Mouse (Mus musculus) limb, embryonic 11.5 days (tissue): ENCODE data around the gene Foxd1. TPM values are rescaled to one million over a fixed set of nuclear protein-coding genes. Genes with fewer than 3 reads are reported as not detected.
A peak's percentile ranks its signal among the peaks of the same experiment; 100 is the strongest.

ENCODE experiments used
- ATAC-seq: fragments of 200-750 bp; cut with Nextera tagmentation; 2 replicates; pipeline ENCODE4 v1.8.0; 2017; ENCODE audit warnings: low read depth; ENCODE audit not compliant: insufficient number of reproducible peaks, low FRiP score, low TSS enrichment
- DNase-seq: peaks from one replicate; pipeline ENCODE4 v3.0.0-alpha.2; 2015; ENCODE audit warnings: low spot score
- H3K27ac ChIP-seq: fragments of 300-500 bp; sonication (generic); replicated peaks from 2 replicates; pipeline ENCODE4 v1.5.1; 2014; ENCODE audit warnings: low read depth, mild to moderate bottlenecking, low read length
- H3K27me3 ChIP-seq: fragments of 300-500 bp; sonication (generic); 2 replicates; pipeline ENCODE4 v1.6.1; 2014; ENCODE audit warnings: mild to moderate bottlenecking, low read length, mixed read lengths; ENCODE audit not compliant: control insufficient read depth, insufficient read depth
- H3K36me3 ChIP-seq: fragments of 300-500 bp; sonication (generic); 2 replicates; pipeline ENCODE4 v1.6.1; 2014; ENCODE audit warnings: mild to moderate bottlenecking, low read length, moderate library complexity, mixed read lengths; ENCODE audit not compliant: control insufficient read depth, insufficient read depth
- H3K4me1 ChIP-seq: fragments of 300-500 bp; sonication (generic); 2 replicates; pipeline ENCODE4 v1.6.1; 2014; ENCODE audit warnings: low read length, mixed read lengths; ENCODE audit not compliant: control insufficient read depth, insufficient read depth
- H3K4me2 ChIP-seq: fragments of 300-500 bp; sonication (generic); 2 replicates; pipeline ENCODE4 v1.6.1; 2014; ENCODE audit warnings: low read depth, mild to moderate bottlenecking, moderate library complexity; ENCODE audit not compliant: severe bottlenecking
- H3K4me3 ChIP-seq: fragments of 300-500 bp; sonication (generic); 2 replicates; pipeline ENCODE4 v1.5.1; 2014; ENCODE audit warnings: low read depth, low read length
- H3K9ac ChIP-seq: fragments of 300-500 bp; sonication (generic); 2 replicates; pipeline ENCODE4 v1.6.1; 2014; ENCODE audit warnings: mild to moderate bottlenecking, low read length
- H3K9me3 ChIP-seq: fragments of 300-500 bp; sonication (generic); 2 replicates; pipeline ENCODE4 v1.6.1; 2016; ENCODE audit warnings: low read length; ENCODE audit not compliant: control insufficient read depth
- WGBS: fragments of 180-500 bp; shearing (Covaris S2); extraction: QIAGEN DNeasy Blood & Tissue Kit; methylation state at CpG from one replicate; pipeline ENCODE4 v1.1.7; 2014; 5-methylcytosine and 5-hydroxymethylcytosine counted together
- polyA plus RNA-seq: library from polyadenylated mRNA; unstranded; fragments of >200 nt; fragmentation: Nextera tagmentation; extraction: Ambion mirVana; gene quantifications from 2 replicates; pipeline ENCODE4 v1.2.1, GENCODE M21; 2014

The Foxd1 gene
- polyA plus RNA-seq, 1 experiment from 2014 or later: 0.05 TPM

DNA sequence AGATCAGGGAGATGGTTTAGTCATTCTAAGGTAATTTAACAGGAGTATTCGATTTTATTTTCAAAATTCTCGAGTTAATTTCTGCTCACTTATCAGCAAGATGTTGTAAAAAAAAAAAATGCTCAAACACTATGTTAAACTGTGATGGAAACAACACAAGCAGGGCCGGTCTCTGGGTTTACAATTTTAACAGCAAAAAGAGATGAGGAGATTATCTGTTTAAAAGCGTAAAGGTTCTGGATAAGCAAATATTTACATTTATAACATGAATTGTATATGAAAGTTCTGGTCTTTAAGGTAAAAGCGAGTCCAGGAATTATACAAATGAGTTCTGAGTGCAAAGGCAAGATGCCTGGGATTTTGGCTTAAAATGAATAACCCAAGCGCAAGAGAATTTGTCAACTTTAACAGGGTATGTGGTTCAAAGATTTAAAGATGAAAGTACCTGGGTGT, 3.0 kb downstream of the Foxd1 start:
- Histone ChIP-seq H3K27me3 (peaks cover 83% of the 10 kb centered on the region), H3K4me2 (no peak overlapping the region), H3K9me3 (no peaks in the 10 kb centered on the region), H3K9ac (no peak overlapping the region), H3K27ac (no peak overlapping the region), H3K36me3 (no peaks in the 10 kb centered on the region), H3K4me1 (peaks cover 14% of the 10 kb centered on the region), H3K4me3 (no peak overlapping the region)
- DNase-seq: no peak
- WGBS: 5% methylated on average over 6 of the region's 6 CpGs
- ATAC-seq: no peak

GRCm38 (mm10) chr13:98357433-98358423, 3.7 kb downstream of the Foxd1 start:
- H3K4me3 ChIP-seq: no peak overlapping the region
- H3K27me3 ChIP-seq: peaks cover 83% of the 10 kb centered on the region
- H3K27ac ChIP-seq: no peak overlapping the region
- H3K4me2 ChIP-seq: no peak overlapping the region
- H3K9me3 ChIP-seq: no peaks in the 10 kb centered on the region
- ATAC-seq (no peak), DNase-seq (peak; percentile 52)
- no peaks in the 10 kb centered on the region for H3K36me3 ChIP-seq
- WGBS: 3% methylated on average over 18 of the region's 18 CpGs
- no peak overlapping the region for H3K9ac ChIP-seq
- peaks cover 14% of the 10 kb centered on the region for H3K4me1 ChIP-seq

DNA sequence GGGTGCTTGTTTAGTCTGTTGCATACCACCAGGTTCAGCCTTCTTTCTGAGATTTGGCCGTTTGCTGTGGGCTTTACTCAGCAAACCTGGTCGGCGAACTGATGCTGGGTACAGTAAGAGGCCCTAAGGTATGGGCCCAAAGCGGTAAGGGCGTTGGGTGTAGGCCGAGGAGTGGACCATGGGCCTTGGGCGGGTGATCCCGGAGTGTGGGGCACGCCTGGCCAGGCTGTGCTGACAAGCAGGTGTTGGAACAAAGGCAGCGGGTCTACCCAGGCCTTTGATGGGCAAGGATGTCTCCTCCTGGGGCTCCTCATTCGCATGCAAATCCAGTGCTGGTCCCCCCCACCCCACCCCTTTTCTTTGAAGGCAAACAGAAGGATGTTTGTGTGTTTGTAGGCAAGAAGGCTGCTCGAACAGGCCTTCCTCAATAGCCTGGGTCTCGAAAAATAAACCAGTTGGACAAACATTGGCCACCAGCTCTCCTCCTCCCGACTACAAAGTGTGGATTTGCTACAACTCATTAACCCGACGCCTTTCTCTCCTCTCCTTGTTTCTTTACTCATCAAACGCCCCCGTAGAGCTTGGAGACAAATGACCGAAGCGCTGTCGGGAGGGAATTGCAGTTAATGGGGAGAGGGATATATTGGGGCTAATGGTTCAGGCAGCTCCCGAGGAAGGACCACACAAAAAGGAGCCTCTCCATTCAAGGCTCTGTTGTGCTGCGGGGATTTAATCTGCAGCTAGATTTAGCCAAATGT, 4.6 kb downstream of the Foxd1 start:
- no peak for ATAC-seq
- Histone ChIP-seq H3K27me3 (peaks cover 84% of the 10 kb centered on the region), H3K4me1 (peaks cover 14% of the 10 kb centered on the region), H3K4me2 (no peak overlapping the region), H3K27ac (no peak overlapping the region), H3K9ac (no peak overlapping the region), H3K9me3 (no peaks in the 10 kb centered on the region), H3K36me3 (no peaks in the 10 kb centered on the region), H3K4me3 (no peak overlapping the region)
- 1% methylated on average over 23 of the region's 23 CpGs for WGBS
- DNase-seq: peak; percentile 52

- no peaks in the 10 kb centered on the region for H3K9me3 ChIP-seq
- peaks cover 10% of the 10 kb centered on the region for H3K4me1 ChIP-seq
- ATAC-seq (no peak), DNase-seq (no peak)
- no peak overlapping the region for H3K27ac ChIP-seq
- peaks cover 80% of the 10 kb centered on the region for H3K27me3 ChIP-seq
- no peak overlapping the region for H3K4me2 ChIP-seq
- H3K9ac ChIP-seq: no peak overlapping the region
- H3K36me3 ChIP-seq: no peaks in the 10 kb centered on the region
- no peak overlapping the region for H3K4me3 ChIP-seq
- WGBS: under 1% methylated on average over 7 of the region's 8 CpGs
These were observed 5.3 kb downstream of the Foxd1 start for GRCm38 (mm10) chr13:98359337-98359736.

DNA sequence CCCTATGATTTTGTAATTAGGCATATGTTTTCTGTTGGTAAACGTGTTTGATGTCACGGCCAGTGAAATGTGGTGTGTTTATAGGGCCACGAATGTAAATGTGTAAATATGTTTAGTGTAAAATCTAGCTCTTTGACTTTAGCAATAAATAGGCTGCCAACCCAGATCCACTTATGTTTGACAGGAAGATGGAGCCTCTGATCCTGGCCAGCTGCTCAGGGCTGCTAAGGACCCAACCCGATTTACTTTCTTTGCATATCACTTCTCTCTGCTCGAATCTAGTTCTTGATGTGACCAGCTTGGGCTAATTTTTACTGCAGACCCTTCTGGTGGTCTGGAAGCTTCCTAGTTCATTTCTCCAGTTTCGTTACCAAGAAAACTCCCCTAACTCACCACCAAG, 6.3 kb downstream of the Foxd1 start:
- H3K27me3 ChIP-seq: peaks cover 77% of the 10 kb centered on the region
- ATAC-seq (no peak), DNase-seq (no peak)
- H3K4me2 ChIP-seq: no peak overlapping the region
- H3K9ac ChIP-seq: no peak overlapping the region
- 0 out of 2 replicates have a peak, but pooled peaks cover under 1% of the 10 kb centered on the region for H3K4me1 ChIP-seq
- no peaks in the 10 kb centered on the region for H3K9me3 ChIP-seq
- H3K4me3 ChIP-seq: no peak overlapping the region
- H3K27ac ChIP-seq: no peak overlapping the region
- 0% methylated on average over 6 of the region's 6 CpGs for WGBS
- no peaks in the 10 kb centered on the region for H3K36me3 ChIP-seq

GRCm38 (mm10) chr13:98361161-98361560, 7.1 kb downstream of the Foxd1 start:
- ATAC-seq (no peak), DNase-seq (no peak)
- WGBS: 6% methylated on average over 5 of the region's 5 CpGs
- H3K9me3 ChIP-seq: no peaks in the 10 kb centered on the region
- peaks cover under 1% of the 10 kb centered on the region; the same call in 1 of the 2 replicates for H3K4me1 ChIP-seq
- no peak overlapping the region for H3K4me3 ChIP-seq
- H3K9ac ChIP-seq: no peak overlapping the region
- no peak overlapping the region for H3K27ac ChIP-seq
- H3K27me3 ChIP-seq: peaks cover 77% of the 10 kb centered on the region
- no peak overlapping the region for H3K4me2 ChIP-seq
- H3K36me3 ChIP-seq: no peaks in the 10 kb centered on the region

DNA sequence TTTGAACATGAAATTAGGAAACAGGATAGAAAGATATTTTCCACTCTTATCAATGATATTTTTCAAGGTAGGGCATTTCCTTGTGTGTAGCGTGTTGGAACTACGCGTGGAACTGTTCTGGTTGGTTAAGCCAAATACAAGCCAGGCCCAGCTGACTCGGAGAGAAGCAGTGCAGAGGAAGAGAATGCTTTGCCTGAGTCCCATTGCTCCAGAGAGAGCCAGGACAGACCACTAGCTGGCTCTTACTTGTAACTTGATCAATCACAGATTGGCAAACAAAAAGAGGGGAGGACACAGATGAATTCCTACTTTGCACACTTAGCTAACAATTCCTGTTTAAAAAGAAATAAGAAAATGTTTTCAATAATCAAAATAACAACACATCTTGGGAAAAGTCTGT, 9.0 kb downstream of the Foxd1 start:
- H3K9me3 ChIP-seq: no peaks in the 10 kb centered on the region
- no peak overlapping the region for H3K4me3 ChIP-seq
- H3K4me2 ChIP-seq: no peak overlapping the region
- WGBS: 4% methylated on average over 4 of the region's 4 CpGs
- no peak overlapping the region for H3K9ac ChIP-seq
- H3K36me3 ChIP-seq: no peaks in the 10 kb centered on the region
- H3K27ac ChIP-seq: no peak overlapping the region
- peaks cover 9% of the 10 kb centered on the region for H3K4me1 ChIP-seq
- ATAC-seq (no peak), DNase-seq (no peak)
- peaks cover 83% of the 10 kb centered on the region for H3K27me3 ChIP-seq

- ATAC-seq: no peak
- no peak for DNase-seq
- no peak overlapping the region for H3K4me2 ChIP-seq
- no peaks in the 10 kb centered on the region for H3K9me3 ChIP-seq
- no peak overlapping the region for H3K9ac ChIP-seq
- under 1% methylated on average over 8 of the region's 8 CpGs for WGBS
- peaks cover 9% of the 10 kb centered on the region for H3K4me1 ChIP-seq
- H3K36me3 ChIP-seq: no peaks in the 10 kb centered on the region
- no peak overlapping the region for H3K27ac ChIP-seq
- H3K27me3 ChIP-seq: peaks cover 80% of the 10 kb centered on the region
- H3K4me3 ChIP-seq: no peak overlapping the region
These were observed 11.0 kb downstream of the Foxd1 start for GRCm38 (mm10) chr13:98365081-98365480.
